Comparison of ENCODE assay signal across 11 mouse cellular contexts in genomic region chr8:120397444-120398411, GRCm38 (mm10).
DNase-seq lines count a peak whose midpoint lies in the region; ATAC-seq and TF ChIP-seq lines count a peak whose summit lies in the region.
"Had no signal": no experiment of that assay in that cellular context is flagged by ENCODE, and none has a peak within 500 bp of the region (broad histone marks: within the 10 kb centered on the region; RNA-seq: fewer than 3 reads in every experiment).

No protein-coding gene starts in this region.

- no peak for ATAC-seq in heart, embryonic 13.5 days (ENCODE audit: extremely low read depth, insufficient number of reproducible peaks, low FRiP score, low TSS enrichment)
- peak; percentile 47 for ATAC-seq in hindbrain, embryonic 12.5 days (ENCODE audit: low FRiP score)
- peak; percentile 30; the same call in 1 of the 2 replicates for ATAC-seq in neural tube, embryonic 14.5 days (ENCODE audit: low read depth)
- ATAC-seq in kidney, embryonic 15.5 days (replicated peaks; ENCODE audit: low FRiP score): no peak

- no peaks in the 10 kb centered on the region for H3K9me3 ChIP-seq in heart, embryonic 13.5 days
- H3K9me3 ChIP-seq in hindbrain, embryonic 12.5 days (replicated peaks): no peaks in the 10 kb centered on the region
- H3K9me3 ChIP-seq in neural tube, embryonic 14.5 days (ENCODE audit: control insufficient read depth, low read length): no peaks in the 10 kb centered on the region
- no peaks in the 10 kb centered on the region; the same call in 1 of the 2 replicates for H3K9me3 ChIP-seq in kidney, embryonic 15.5 days (replicated peaks)
- H3K9me3 ChIP-seq: heart, embryonic 15.5 days had no signal

- no peak for TF ChIP-seq CTCF in heart, adult 2 months (IDR thresholded peaks at IDR 0.05)

- H3K4me2 ChIP-seq in heart, embryonic 13.5 days: no peak overlapping the region
- peak overlapping the region; percentile 22 for H3K4me2 ChIP-seq in hindbrain, embryonic 12.5 days (replicated peaks)
- no peak overlapping the region for H3K4me2 ChIP-seq in neural tube, embryonic 14.5 days (ENCODE audit: low read depth, low read length)
- no peak overlapping the region for H3K4me2 ChIP-seq in kidney, embryonic 15.5 days
- H3K4me2 ChIP-seq: heart, embryonic 15.5 days had no signal

- H3K27me3 ChIP-seq in heart, embryonic 13.5 days (replicated peaks): peaks cover 7% of the 10 kb centered on the region; the same call in 1 of the 2 replicates
- no peaks in the 10 kb centered on the region for H3K27me3 ChIP-seq in hindbrain, embryonic 12.5 days
- H3K27me3 ChIP-seq in neural tube, embryonic 14.5 days (ENCODE audit: control insufficient read depth, insufficient read depth, low read length): no peaks in the 10 kb centered on the region
- peaks cover 14% of the 10 kb centered on the region for H3K27me3 ChIP-seq in kidney, embryonic 15.5 days
- no peaks in the 10 kb centered on the region for H3K27me3 ChIP-seq in heart, adult 2 months (ENCODE audit: control insufficient read depth, insufficient read depth, low read length)
- H3K27me3 ChIP-seq: heart, embryonic 15.5 days had no signal

- H3K27ac ChIP-seq in heart, embryonic 13.5 days (replicated peaks): no peak overlapping the region
- H3K27ac ChIP-seq in hindbrain, embryonic 12.5 days: peak overlapping the region; percentile 80
- peak overlapping the region; percentile 2; the same call in 1 of the 2 replicates for H3K27ac ChIP-seq in neural tube, embryonic 14.5 days (ENCODE audit: low read depth, low read length)
- H3K27ac ChIP-seq in kidney, embryonic 15.5 days: no peak overlapping the region
- no peak overlapping the region for H3K27ac ChIP-seq in heart, adult 2 months
- H3K27ac ChIP-seq: heart, embryonic 15.5 days; macrophage had no signal

- intact Hi-C loops in heart, adult 2 months (cut with DNase I): no loop called here

- H3K4me3 ChIP-seq in heart, embryonic 13.5 days: no peak overlapping the region
- H3K4me3 ChIP-seq in hindbrain, embryonic 12.5 days: no peak overlapping the region
- no peak overlapping the region for H3K4me3 ChIP-seq in neural tube, embryonic 14.5 days (ENCODE audit: low read depth, low read length)
- no peak overlapping the region for H3K4me3 ChIP-seq in kidney, embryonic 15.5 days (replicated peaks)
- no peak overlapping the region for H3K4me3 ChIP-seq in heart, adult 2 months
- H3K4me3 ChIP-seq: heart, embryonic 15.5 days had no signal

- DNase-seq in heart, adult 9 months (ENCODE audit: low spot score in 2 of 2): no peak
- peak; percentile 77 for DNase-seq in lung, postnatal 25 days (ENCODE audit: low spot score)
- no peak for DNase-seq in heart, adult 2 months
- no peak for DNase-seq in adrenal gland, adult 2 months
- DNase-seq: kidney, postnatal 4 days had no signal

- no peak for TF ChIP-seq EP300 in heart, adult 2 months (IDR thresholded peaks at IDR 0.05; ENCODE audit: insufficient read depth, low read depth, low read length)

- no peak for TF ChIP-seq POLR2A in heart, adult 2 months (IDR thresholded peaks at IDR 0.05; ENCODE audit: insufficient read depth, low read depth, low read length)

- H3K79me2 ChIP-seq in heart, adult 2 months (replicated peaks; ENCODE audit: control insufficient read depth, insufficient read depth, low read length): no peaks in the 10 kb centered on the region

- peak overlapping the region; percentile 42; the same call in 1 of the 2 replicates for H3K9ac ChIP-seq in heart, embryonic 13.5 days
- peak overlapping the region; percentile 23; the same call in 1 of the 2 replicates for H3K9ac ChIP-seq in hindbrain, embryonic 12.5 days
- no peak overlapping the region for H3K9ac ChIP-seq in neural tube, embryonic 14.5 days (replicated peaks; ENCODE audit: low read depth, low read length)
- no peak overlapping the region for H3K9ac ChIP-seq in kidney, embryonic 15.5 days
- H3K9ac ChIP-seq in heart, adult 2 months (ENCODE audit: low read depth, low read length): no peak overlapping the region
- H3K9ac ChIP-seq: heart, embryonic 15.5 days had no signal

- H3K4me1 ChIP-seq in heart, embryonic 13.5 days: peaks cover 27% of the 10 kb centered on the region
- H3K4me1 ChIP-seq in hindbrain, embryonic 12.5 days: peaks cover 51% of the 10 kb centered on the region
- H3K4me1 ChIP-seq in neural tube, embryonic 14.5 days (ENCODE audit: control insufficient read depth, insufficient read depth, low read length): peaks cover 39% of the 10 kb centered on the region
- peaks cover 37% of the 10 kb centered on the region for H3K4me1 ChIP-seq in kidney, embryonic 15.5 days
- peaks cover 9% of the 10 kb centered on the region for H3K4me1 ChIP-seq in heart, adult 2 months (ENCODE audit: control insufficient read depth, insufficient read depth, low read length)

- 58% methylated on average over 15 of the region's 15 CpGs for WGBS in heart, embryonic 13.5 days
- WGBS in hindbrain, embryonic 12.5 days: 30% methylated on average over 15 of the region's 15 CpGs
- 27% methylated on average over 15 of the region's 15 CpGs for WGBS in neural tube, embryonic 14.5 days
- 52% methylated on average over 15 of the region's 15 CpGs for WGBS in kidney, embryonic 15.5 days
- 72% methylated on average over 15 of the region's 15 CpGs for WGBS in heart, adult 2 months

- H3K36me3 ChIP-seq in heart, embryonic 13.5 days: no peaks in the 10 kb centered on the region
- no peaks in the 10 kb centered on the region for H3K36me3 ChIP-seq in hindbrain, embryonic 12.5 days
- H3K36me3 ChIP-seq in neural tube, embryonic 14.5 days (ENCODE audit: control insufficient read depth, insufficient read depth, low read length): no peaks in the 10 kb centered on the region
- H3K36me3 ChIP-seq in kidney, embryonic 15.5 days: no peaks in the 10 kb centered on the region
- no peaks in the 10 kb centered on the region for H3K36me3 ChIP-seq in heart, adult 2 months (ENCODE audit: control insufficient read depth, insufficient read depth, low read length)
- H3K36me3 ChIP-seq: heart, embryonic 15.5 days had no signal

Comparison
In these comparisons a context has a peak if more than half of its experiments do, and no peak if none do; other contexts are left out.
1. H3K9ac ChIP-seq: peak in heart, embryonic 13.5 days (single experiment) and hindbrain, embryonic 12.5 days (single experiment); none in neural tube, embryonic 14.5 days (single experiment), kidney, embryonic 15.5 days (single experiment) and heart, adult 2 months (single experiment).
2. ATAC-seq: peak in hindbrain, embryonic 12.5 days (single experiment) and neural tube, embryonic 14.5 days (single experiment); none in heart, embryonic 13.5 days (single experiment) and kidney, embryonic 15.5 days (single experiment).
3. H3K27ac ChIP-seq: peak in hindbrain, embryonic 12.5 days (single experiment) and neural tube, embryonic 14.5 days (single experiment); none in heart, embryonic 13.5 days (single experiment), kidney, embryonic 15.5 days (single experiment) and heart, adult 2 months (single experiment).